ENCODE assay signal across 27 mouse cellular contexts in the genomic region with DNA sequence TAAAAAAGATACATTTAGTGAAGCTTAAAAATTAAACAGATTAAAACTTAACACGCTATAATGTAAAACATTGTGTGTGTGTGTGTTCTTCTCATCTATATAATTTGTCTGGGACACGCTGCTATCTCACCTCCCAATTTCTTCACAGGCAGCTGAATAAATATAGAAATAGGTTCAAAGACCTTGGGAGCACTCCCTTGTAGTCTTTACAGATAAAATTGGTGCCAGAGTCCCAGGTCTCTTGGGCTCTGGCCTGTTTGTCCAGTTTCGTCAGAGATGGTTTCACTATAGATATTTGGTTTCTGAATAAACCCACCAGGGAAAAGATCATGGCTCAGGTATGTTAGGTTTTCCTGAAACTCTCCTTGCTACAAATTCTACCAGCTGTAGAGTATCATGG. TPM values are rescaled to one million over a fixed set of nuclear protein-coding genes. Genes with fewer than 3 reads are reported as not detected.
DNase-seq lines count a peak whose midpoint lies in the region; ATAC-seq and TF ChIP-seq lines count a peak whose summit lies in the region.
"Had no signal": no experiment of that assay in that cellular context is flagged by ENCODE, and none has a peak within 500 bp of the region (broad histone marks: within the 10 kb centered on the region; RNA-seq: fewer than 3 reads in every experiment).

No protein-coding gene starts in this region.

- peak; percentile 90 for ATAC-seq in liver, postnatal 0 days
- no peak for ATAC-seq in liver, embryonic 11.5 days (replicated peaks; ENCODE audit: low FRiP score)
- peak; percentile 57; the same call in 1 of the 2 replicates for ATAC-seq in intestine, postnatal 0 days
- ATAC-seq: activated CD4-positive, CD25-positive, alpha-beta regulatory T cell, adult 4 months; CD4-positive, CD25-positive, alpha-beta regulatory T cell, adult 4 months; forebrain, embryonic 14.5 days; forebrain, embryonic 16.5 days; Patski had no signal

- no peaks in the 10 kb centered on the region for H3K27me3 ChIP-seq in liver, adult 2 months (ENCODE audit: control insufficient read depth, insufficient read depth, low read length)
- no peaks in the 10 kb centered on the region for H3K27me3 ChIP-seq in liver, postnatal 0 days (ENCODE audit: insufficient read depth, low read length)
- no peaks in the 10 kb centered on the region for H3K27me3 ChIP-seq in liver, embryonic 11.5 days (replicated peaks; ENCODE audit: control insufficient read depth, insufficient read depth, low read length)
- H3K27me3 ChIP-seq in intestine, postnatal 0 days (replicated peaks; ENCODE audit: control insufficient read depth, insufficient read depth, low read length), result no peaks in the 10 kb centered on the region
- H3K27me3 ChIP-seq: embryonic facial prominence, embryonic 12.5 days; forebrain, embryonic 12.5 days had no signal

- no peaks in the 10 kb centered on the region for H3K9me3 ChIP-seq in liver, postnatal 0 days (ENCODE audit: low read length)
- no peaks in the 10 kb centered on the region for H3K9me3 ChIP-seq in liver, embryonic 11.5 days (ENCODE audit: control insufficient read depth, low read length)
- H3K9me3 ChIP-seq in intestine, postnatal 0 days (ENCODE audit: control insufficient read depth), result no peaks in the 10 kb centered on the region
- H3K9me3 ChIP-seq: embryonic facial prominence, embryonic 10.5 days; embryonic facial prominence, embryonic 12.5 days; forebrain, embryonic 12.5 days; G1E had no signal

- DNase-seq in liver, adult 2 months (ENCODE audit: extremely low read depth, low read depth, low spot score), result peak; percentile 65
- no peak for DNase-seq in liver
- DNase-seq in liver, postnatal 0 days, result no peak
- no peak for DNase-seq in liver, embryonic 11.5 days (ENCODE audit: low spot score)
- no peak for DNase-seq in spleen, postnatal 4 days (ENCODE audit: low spot score in 2 of 2)
- DNase-seq: adrenal gland, adult 8-10 months; adrenal gland, postnatal 14 days; adrenal gland, postnatal 36 days; B cell, adult 2 months; cerebellum, adult 11-12 months; cerebellum, adult 2 months; cerebellum, adult 9-10 months; cerebellum, postnatal 10 days; cerebellum, postnatal 25 days had no signal

- TF ChIP-seq POLR2A in liver, adult 2 months (IDR thresholded peaks at IDR 0.05; ENCODE audit: extremely low read depth, insufficient read depth, low read length), result no peak

- H3K9ac ChIP-seq in liver, adult 2 months (ENCODE audit: low read depth, low read length), result no peak overlapping the region
- no peak overlapping the region for H3K9ac ChIP-seq in liver, postnatal 0 days (replicated peaks)
- no peak overlapping the region for H3K9ac ChIP-seq in liver, embryonic 11.5 days (ENCODE audit: low read depth, low read length)
- no peak overlapping the region for H3K9ac ChIP-seq in intestine, postnatal 0 days (ENCODE audit: low read depth, low read length)
- H3K9ac ChIP-seq: embryonic facial prominence, embryonic 12.5 days; forebrain, embryonic 12.5 days had no signal

- H3K79me2 ChIP-seq in liver, adult 2 months (ENCODE audit: control insufficient read depth, insufficient read depth, low read length), result no peaks in the 10 kb centered on the region

- no peak overlapping the region for H3K27ac ChIP-seq in liver, adult 2 months (replicated peaks; ENCODE audit: insufficient read depth, low read depth, low read length)
- H3K27ac ChIP-seq in liver, postnatal 0 days (ENCODE audit: low read depth), result peak overlapping the region; percentile 44; the same call in 1 of the 2 replicates
- no peak overlapping the region for H3K27ac ChIP-seq in liver, embryonic 11.5 days (ENCODE audit: low read depth, low read length)
- H3K27ac ChIP-seq in intestine, postnatal 0 days (ENCODE audit: low read depth, low read length), result no peak overlapping the region
- H3K27ac ChIP-seq: embryonic facial prominence, embryonic 10.5 days; embryonic facial prominence, embryonic 12.5 days; forebrain, embryonic 12.5 days had no signal

- H3K4me2 ChIP-seq in liver, postnatal 0 days (ENCODE audit: low read depth, low read length), result no peak overlapping the region
- no peak overlapping the region for H3K4me2 ChIP-seq in liver, embryonic 11.5 days
- no peak overlapping the region for H3K4me2 ChIP-seq in intestine, postnatal 0 days (replicated peaks; ENCODE audit: low read depth)
- H3K4me2 ChIP-seq: embryonic facial prominence, embryonic 12.5 days; forebrain, embryonic 12.5 days had no signal

- no peak for TF ChIP-seq CTCF in liver, adult 2 months (IDR thresholded peaks at IDR 0.05; ENCODE audit: low read depth, low read length)
- no peak for TF ChIP-seq CTCF in liver, postnatal 0 days (IDR thresholded peaks at IDR 0.05; ENCODE audit: low read depth)
- no peak for TF ChIP-seq CTCF in intestine, postnatal 0 days (IDR thresholded peaks at IDR 0.05; ENCODE audit: low read depth)

- peak; percentile 32; the same call in 1 of the 2 replicates for TF ChIP-seq EP300 in liver, postnatal 0 days (IDR thresholded peaks at IDR 0.05; ENCODE audit: low read depth)

- H3K4me3 ChIP-seq in liver, adult 2 months (ENCODE audit: insufficient read depth, low read depth, low read length), result no peak overlapping the region
- H3K4me3 ChIP-seq in liver, postnatal 0 days (ENCODE audit: low read depth, low read length), result no peak overlapping the region
- no peak overlapping the region for H3K4me3 ChIP-seq in liver, embryonic 11.5 days (ENCODE audit: low read depth, low read length)
- no peak overlapping the region for H3K4me3 ChIP-seq in intestine, postnatal 0 days (ENCODE audit: low read depth, low read length)
- H3K4me3 ChIP-seq: embryonic facial prominence, embryonic 10.5 days; embryonic facial prominence, embryonic 12.5 days; forebrain, embryonic 12.5 days had no signal

- H3K4me1 ChIP-seq in liver, adult 2 months (ENCODE audit: control insufficient read depth, insufficient read depth, low read length), result peaks cover 1% of the 10 kb centered on the region; the same call in 1 of the 2 replicates
- H3K4me1 ChIP-seq in liver, postnatal 0 days (ENCODE audit: insufficient read depth), result peaks cover 8% of the 10 kb centered on the region; the same call in 1 of the 2 replicates
- no peaks in the 10 kb centered on the region for H3K4me1 ChIP-seq in liver, embryonic 11.5 days (replicated peaks; ENCODE audit: control insufficient read depth, insufficient read depth, low read length)
- no peaks in the 10 kb centered on the region for H3K4me1 ChIP-seq in intestine, postnatal 0 days (replicated peaks; ENCODE audit: control insufficient read depth, insufficient read depth, low read length)
- H3K4me1 ChIP-seq: embryonic facial prominence, embryonic 12.5 days; forebrain, embryonic 12.5 days had no signal

- H3K36me3 ChIP-seq in liver, adult 2 months (ENCODE audit: control insufficient read depth, insufficient read depth, low read length), result no peaks in the 10 kb centered on the region
- no peaks in the 10 kb centered on the region for H3K36me3 ChIP-seq in liver, postnatal 0 days (replicated peaks; ENCODE audit: insufficient read depth, low read length)
- H3K36me3 ChIP-seq in liver, embryonic 11.5 days (ENCODE audit: control insufficient read depth, insufficient read depth, low read length), result no peaks in the 10 kb centered on the region
- no peaks in the 10 kb centered on the region for H3K36me3 ChIP-seq in intestine, postnatal 0 days (ENCODE audit: control insufficient read depth, insufficient read depth)
- H3K36me3 ChIP-seq: embryonic facial prominence, embryonic 10.5 days; embryonic facial prominence, embryonic 12.5 days; forebrain, embryonic 12.5 days; G1E had no signal

- WGBS in liver, adult 2 months, result 23% methylated on average over 3 of the region's 3 CpGs
- 66% methylated on average over 3 of the region's 3 CpGs for WGBS in liver, postnatal 0 days (ENCODE audit: insufficient replicate concordance)
- WGBS in liver, embryonic 11.5 days, result 81% methylated on average over 3 of the region's 3 CpGs
- WGBS in intestine, postnatal 0 days, result 63% methylated on average over 3 of the region's 3 CpGs

RNA-seq across cellular contexts. Expression of a gene that starts 19.5 kb away (rescaled TPM):
- 0.07 TPM in 1 of 2 replicates, not detected in the other for total RNA-seq in liver, adult 2 months (2014; rRNA removed)
- 0.02 and 0.04 TPM in 2 replicates for polyA plus RNA-seq in liver, adult 2 months (2012; rRNA removed)
- polyA plus RNA-seq in liver, postnatal 0 days (2015; fragmentation: Nextera tagmentation; extraction: Ambion mirVana), result 0.02 TPM in 2 replicates
- not detected in 2 replicates for polyA plus RNA-seq in liver, embryonic 11.5 days (2014; fragmentation: Nextera tagmentation; extraction: Ambion mirVana)
- polyA plus RNA-seq in intestine, postnatal 0 days (2015; fragmentation: Nextera tagmentation; extraction: Ambion mirVana), result 0.17 and 0.38 TPM in 2 replicates
- total RNA-seq: adrenal gland, adult 8-10 months; CH12.LX had no signal
- polyA plus RNA-seq: activated CD4-positive, CD25-positive, alpha-beta regulatory T cell, adult 4 months; CD4-positive, CD25-positive, alpha-beta regulatory T cell, adult 4 months; embryonic facial prominence, embryonic 10.5 days; forebrain, embryonic 12.5 days; forebrain, embryonic 14.5 days; forebrain, embryonic 16.5 days; G1E had no signal

RNA-seq across cellular contexts. Expression of a gene that starts 19.9 kb away (rescaled TPM):
- total RNA-seq in liver, adult 2 months (2014; rRNA removed), result 0.09 TPM in 1 of 2 replicates, not detected in the other
- not detected in 2 replicates for polyA plus RNA-seq in liver, adult 2 months (2012; rRNA removed)
- polyA plus RNA-seq in liver, postnatal 0 days (2015; fragmentation: Nextera tagmentation; extraction: Ambion mirVana), result not detected in 2 replicates
- 0.12 TPM in 1 of 2 replicates, not detected in the other for polyA plus RNA-seq in liver, embryonic 11.5 days (2014; fragmentation: Nextera tagmentation; extraction: Ambion mirVana)
- polyA plus RNA-seq in intestine, postnatal 0 days (2015; fragmentation: Nextera tagmentation; extraction: Ambion mirVana), result 0.83 and 1.5 TPM in 2 replicates
- total RNA-seq: adrenal gland, adult 18-20 months; adrenal gland, adult 8-10 months; adrenal gland, postnatal 14 days; adrenal gland, postnatal 36 days; CH12.LX had no signal
- polyA plus RNA-seq: activated CD4-positive, CD25-positive, alpha-beta regulatory T cell, adult 4 months; CD4-positive, CD25-positive, alpha-beta regulatory T cell, adult 4 months; cerebellum, adult 2 months; cortical plate, adult 2 months; embryonic facial prominence, embryonic 10.5 days; embryonic facial prominence, embryonic 12.5 days; forebrain, embryonic 12.5 days; forebrain, embryonic 14.5 days; forebrain, embryonic 16.5 days; G1E; Patski had no signal

RNA-seq across cellular contexts. Expression of a gene that starts 34.8 kb away (rescaled TPM):
- not detected in 2 replicates for total RNA-seq in liver, adult 2 months (2014; rRNA removed)
- polyA plus RNA-seq in liver, adult 2 months (2012; rRNA removed), result not detected in 2 replicates
- not detected in 2 replicates for polyA plus RNA-seq in liver, postnatal 0 days (2015; fragmentation: Nextera tagmentation; extraction: Ambion mirVana)
- not detected in 2 replicates for polyA plus RNA-seq in liver, embryonic 11.5 days (2014; fragmentation: Nextera tagmentation; extraction: Ambion mirVana)
- polyA plus RNA-seq in intestine, postnatal 0 days (2015; fragmentation: Nextera tagmentation; extraction: Ambion mirVana), result not detected in 2 replicates
- total RNA-seq: adrenal gland, adult 18-20 months; adrenal gland, postnatal 36 days; CH12.LX had no signal
- polyA plus RNA-seq: CD4-positive, CD25-positive, alpha-beta regulatory T cell, adult 4 months; cerebellum, adult 2 months; forebrain, embryonic 14.5 days; forebrain, embryonic 16.5 days; G1E had no signal

RNA-seq across cellular contexts. Expression of a gene that starts 36.7 kb away (rescaled TPM):
- total RNA-seq in liver, adult 2 months (2014; rRNA removed), result not detected in 2 replicates
- not detected in 2 replicates for polyA plus RNA-seq in liver, adult 2 months (2012; rRNA removed)
- not detected in 2 replicates for polyA plus RNA-seq in liver, postnatal 0 days (2015; fragmentation: Nextera tagmentation; extraction: Ambion mirVana)
- 0.10 TPM in 1 of 2 replicates, not detected in the other for polyA plus RNA-seq in liver, embryonic 11.5 days (2014; fragmentation: Nextera tagmentation; extraction: Ambion mirVana)
- polyA plus RNA-seq in intestine, postnatal 0 days (2015; fragmentation: Nextera tagmentation; extraction: Ambion mirVana), result 0.07 TPM in 1 of 2 replicates, not detected in the other
- total RNA-seq: adrenal gland, postnatal 14 days; CH12.LX; G1E had no signal
- polyA plus RNA-seq: activated CD4-positive, CD25-positive, alpha-beta regulatory T cell, adult 4 months; CD4-positive, CD25-positive, alpha-beta regulatory T cell, adult 4 months; cortical plate, adult 2 months; G1E had no signal

RNA-seq across cellular contexts. Expression of a gene that starts 44.2 kb away (rescaled TPM):
- 1,007 and 1,092 TPM in 2 replicates for total RNA-seq in liver, adult 2 months (2014; rRNA removed)
- polyA plus RNA-seq in liver, adult 2 months (2012; rRNA removed), result 365 and 586 TPM in 2 replicates
- 294 and 325 TPM in 2 replicates for polyA plus RNA-seq in liver, postnatal 0 days (2015; fragmentation: Nextera tagmentation; extraction: Ambion mirVana)
- polyA plus RNA-seq in liver, embryonic 11.5 days (2014; fragmentation: Nextera tagmentation; extraction: Ambion mirVana), result 172 and 180 TPM in 2 replicates
- polyA plus RNA-seq in intestine, postnatal 0 days (2015; fragmentation: Nextera tagmentation; extraction: Ambion mirVana), result 136 and 172 TPM in 2 replicates
